ENCODE assay signal across 8 mouse cellular contexts in the genomic region with DNA sequence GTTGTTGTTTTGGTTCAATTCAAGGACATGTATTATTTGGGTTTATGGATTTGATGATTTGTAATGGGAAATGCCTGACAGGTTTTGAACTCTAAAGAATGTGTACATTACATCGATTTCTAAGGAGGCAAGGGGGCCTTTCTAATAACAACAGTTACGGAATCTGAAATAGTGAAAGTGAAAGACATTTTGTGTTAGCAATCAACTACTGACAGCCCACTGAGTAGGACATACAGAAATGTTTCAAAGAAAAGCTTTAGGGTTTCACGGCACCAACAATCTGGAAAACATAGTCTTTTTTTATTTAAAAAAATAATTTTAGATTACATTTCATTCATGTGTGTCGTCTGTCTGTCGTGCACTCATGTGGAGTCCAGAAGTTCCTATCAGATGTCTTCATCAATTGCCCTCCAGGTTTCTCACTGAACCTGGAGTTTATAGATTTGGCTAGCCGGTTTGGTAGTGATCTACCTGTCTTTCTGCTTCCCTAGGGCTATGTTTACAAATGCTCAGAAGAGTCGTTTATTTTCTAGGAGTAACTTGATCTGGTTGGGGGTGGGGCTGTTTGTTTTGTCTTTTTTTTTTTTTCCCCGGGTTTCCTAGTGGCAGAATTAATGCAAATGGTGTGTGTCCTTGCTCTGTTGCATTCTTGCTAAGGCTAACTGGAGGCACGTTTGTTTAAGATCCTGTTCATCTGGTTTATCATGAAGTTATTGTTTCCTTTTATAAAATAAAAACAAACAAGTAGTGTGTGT. TPM values are rescaled to one million over a fixed set of nuclear protein-coding genes. Genes with fewer than 3 reads are reported as not detected.
A peak's percentile ranks its signal among the peaks of the same experiment; 100 is the strongest.
DNase-seq lines count a peak whose midpoint lies in the region; ATAC-seq and TF ChIP-seq lines count a peak whose summit lies in the region.

No protein-coding gene starts in this region.

- ATAC-seq in embryonic facial prominence, embryonic 11.5 days (replicated peaks; ENCODE audit: insufficient number of reproducible peaks, low FRiP score, low TSS enrichment, low read depth): no peak
- no peak for ATAC-seq in intestine, embryonic 14.5 days (replicated peaks; ENCODE audit: low FRiP score, low TSS enrichment, low read depth)
- ATAC-seq in midbrain, embryonic 12.5 days (ENCODE audit: low FRiP score, low read depth): no peak

- H3K4me1 ChIP-seq in liver, adult 2 months (ENCODE audit: control insufficient read depth, insufficient read depth, low read length): peaks cover 9% of the 10 kb centered on the region
- H3K4me1 ChIP-seq in embryonic facial prominence, embryonic 11.5 days (ENCODE audit: control insufficient read depth, insufficient read depth, low read length): no peaks in the 10 kb centered on the region
- peaks cover 11% of the 10 kb centered on the region; the same call in 1 of the 2 replicates for H3K4me1 ChIP-seq in intestine, embryonic 14.5 days (replicated peaks; ENCODE audit: control insufficient read depth, insufficient read depth, low read length)
- peaks cover 14% of the 10 kb centered on the region for H3K4me1 ChIP-seq in midbrain, embryonic 12.5 days

- peaks cover 11% of the 10 kb centered on the region; the same call in 1 of the 2 replicates for H3K79me2 ChIP-seq in liver, adult 2 months (ENCODE audit: control insufficient read depth, insufficient read depth, low read length)

- no peaks in the 10 kb centered on the region for H3K27me3 ChIP-seq in liver, adult 2 months (ENCODE audit: control insufficient read depth, insufficient read depth, low read length)
- no peaks in the 10 kb centered on the region for H3K27me3 ChIP-seq in embryonic facial prominence, embryonic 11.5 days (ENCODE audit: control insufficient read depth, insufficient read depth, low read length)
- no peaks in the 10 kb centered on the region for H3K27me3 ChIP-seq in intestine, embryonic 14.5 days (replicated peaks; ENCODE audit: control insufficient read depth, insufficient read depth, low read length)
- H3K27me3 ChIP-seq in midbrain, embryonic 12.5 days: no peaks in the 10 kb centered on the region

- H3K36me3 ChIP-seq in liver, adult 2 months (ENCODE audit: control insufficient read depth, insufficient read depth, low read length): peaks cover 3% of the 10 kb centered on the region; the same call in 1 of the 2 replicates
- no peaks in the 10 kb centered on the region for H3K36me3 ChIP-seq in embryonic facial prominence, embryonic 11.5 days (replicated peaks; ENCODE audit: control insufficient read depth, insufficient read depth, low read depth, low read length)
- H3K36me3 ChIP-seq in intestine, embryonic 14.5 days (ENCODE audit: control insufficient read depth, insufficient read depth, low read length): no peaks in the 10 kb centered on the region
- no peaks in the 10 kb centered on the region for H3K36me3 ChIP-seq in midbrain, embryonic 12.5 days

- WGBS in liver, adult 2 months: under 1% methylated on average over 9 of the region's 9 CpGs
- WGBS in embryonic facial prominence, embryonic 11.5 days: 11% methylated on average over 9 of the region's 9 CpGs
- WGBS in intestine, embryonic 14.5 days: 14% methylated on average over 9 of the region's 9 CpGs
- WGBS in midbrain, embryonic 12.5 days: 20% methylated on average over 9 of the region's 9 CpGs

- TF ChIP-seq CTCF in liver, adult 2 months (IDR thresholded peaks at IDR 0.05; ENCODE audit: low read depth, low read length): no peak

- peak overlapping the region; percentile 96 for H3K4me3 ChIP-seq in liver, adult 2 months (ENCODE audit: insufficient read depth, low read depth, low read length)
- no peak overlapping the region; the same call in 1 of the 2 replicates for H3K4me3 ChIP-seq in embryonic facial prominence, embryonic 11.5 days (ENCODE audit: low read depth, low read length)
- H3K4me3 ChIP-seq in intestine, embryonic 14.5 days (ENCODE audit: low read depth, low read length): peak overlapping the region; percentile 63
- no peak overlapping the region for H3K4me3 ChIP-seq in midbrain, embryonic 12.5 days

- H3K27ac ChIP-seq in liver, adult 2 months (replicated peaks; ENCODE audit: insufficient read depth, low read depth, low read length): no peak overlapping the region
- H3K27ac ChIP-seq in embryonic facial prominence, embryonic 11.5 days (replicated peaks; ENCODE audit: low read depth, low read length): no peak overlapping the region
- H3K27ac ChIP-seq in intestine, embryonic 14.5 days (ENCODE audit: low read depth): no peak overlapping the region
- no peak overlapping the region for H3K27ac ChIP-seq in midbrain, embryonic 12.5 days (replicated peaks)

- peak; percentile 57 for DNase-seq in liver, adult 2 months (ENCODE audit: extremely low read depth, low read depth, low spot score)
- no peak for DNase-seq in liver
- DNase-seq in embryonic facial prominence, embryonic 11.5 days (ENCODE audit: low spot score): peak; percentile 36
- no peak for DNase-seq in intestine, embryonic 14.5 days (ENCODE audit: low spot score)
- no peak for DNase-seq in thymus, postnatal 4 days
- no peak for DNase-seq in ovary, adult 18-20 months (ENCODE audit: low spot score)
- DNase-seq in cerebellum, postnatal 14 days: no peak

- no peaks in the 10 kb centered on the region for H3K9me3 ChIP-seq in embryonic facial prominence, embryonic 11.5 days (replicated peaks; ENCODE audit: control insufficient read depth, low read length)
- H3K9me3 ChIP-seq in intestine, embryonic 14.5 days (ENCODE audit: control insufficient read depth, low read length): no peaks in the 10 kb centered on the region
- H3K9me3 ChIP-seq in midbrain, embryonic 12.5 days: no peaks in the 10 kb centered on the region; the same call in 1 of the 2 replicates

- no peak overlapping the region for H3K4me2 ChIP-seq in embryonic facial prominence, embryonic 11.5 days (ENCODE audit: low read depth, low read length)
- H3K4me2 ChIP-seq in intestine, embryonic 14.5 days (ENCODE audit: low read length): peak overlapping the region; percentile 69
- H3K4me2 ChIP-seq in midbrain, embryonic 12.5 days (replicated peaks): peak overlapping the region; percentile 71

- H3K9ac ChIP-seq in liver, adult 2 months (ENCODE audit: low read depth, low read length): no peak overlapping the region
- no peak overlapping the region for H3K9ac ChIP-seq in embryonic facial prominence, embryonic 11.5 days (replicated peaks; ENCODE audit: low read length)
- H3K9ac ChIP-seq in intestine, embryonic 14.5 days (ENCODE audit: low read length): no peak overlapping the region
- no peak overlapping the region for H3K9ac ChIP-seq in midbrain, embryonic 12.5 days (replicated peaks)

- TF ChIP-seq POLR2A in liver, adult 2 months (IDR thresholded peaks at IDR 0.05; ENCODE audit: extremely low read depth, insufficient read depth, low read length): no peak

RNA-seq across cellular contexts. Expression of a gene that starts 0.8 kb away (rescaled TPM):
- total RNA-seq in liver, adult 2 months (2014; rRNA removed): 91.1 and 96.5 TPM in 2 replicates
- 43.1 and 47.6 TPM in 2 replicates for polyA plus RNA-seq in liver, adult 2 months (2012; rRNA removed)
- polyA plus RNA-seq in embryonic facial prominence, embryonic 11.5 days (2014; fragmentation: Nextera tagmentation; extraction: Ambion mirVana): 58.2 TPM in 2 replicates
- polyA plus RNA-seq in intestine, embryonic 14.5 days (2014; fragmentation: Nextera tagmentation; extraction: Ambion mirVana): 108 and 121 TPM in 2 replicates
- 49.2 and 49.9 TPM in 2 replicates for polyA plus RNA-seq in midbrain, embryonic 12.5 days (2016; fragmentation: Nextera tagmentation; extraction: Ambion mirVana)

RNA-seq across cellular contexts. Expression of a gene that starts 46.6 kb away (rescaled TPM):
- total RNA-seq in liver, adult 2 months (2014; rRNA removed): 18.5 and 18.9 TPM in 2 replicates
- 1.6 TPM in 2 replicates for polyA plus RNA-seq in liver, adult 2 months (2012; rRNA removed)
- polyA plus RNA-seq in embryonic facial prominence, embryonic 11.5 days (2014; fragmentation: Nextera tagmentation; extraction: Ambion mirVana): 11.4 and 12.8 TPM in 2 replicates
- polyA plus RNA-seq in intestine, embryonic 14.5 days (2014; fragmentation: Nextera tagmentation; extraction: Ambion mirVana): 13.4 and 14.2 TPM in 2 replicates
- polyA plus RNA-seq in midbrain, embryonic 12.5 days (2016; fragmentation: Nextera tagmentation; extraction: Ambion mirVana): 17.2 and 20.7 TPM in 2 replicates

Comparison
In these comparisons a context has a peak if more than half of its experiments do, and no peak if none do; other contexts are left out.
1. DNase-seq: peak in liver, adult 2 months (single experiment) and embryonic facial prominence, embryonic 11.5 days (single experiment); none in liver (single experiment), intestine, embryonic 14.5 days (single experiment), thymus, postnatal 4 days (single experiment), ovary, adult 18-20 months (single experiment) and cerebellum, postnatal 14 days (0 of 2).
2. H3K4me3 ChIP-seq: peak in liver, adult 2 months (single experiment) and intestine, embryonic 14.5 days (single experiment); none in embryonic facial prominence, embryonic 11.5 days (single experiment) and midbrain, embryonic 12.5 days (single experiment).